Mouse (Mus musculus) retina, postnatal 7 days (tissue): Measurements from ENCODE around the gene Commd1.

Source experiments
- DNase-seq: peaks from one replicate; pipeline ENCODE4 v3.0.0-alpha.2; 2012; ENCODE audit warnings: low read depth, low spot score

Gene Commd1

GRCm38 (mm10) chr11:22949101-22949500 lies 33.1 kb downstream of the Commd1 start:
- DNase-seq = no peak

- DNase-seq = no peak
These were observed 43.2 kb downstream of the Commd1 start for GRCm38 (mm10) chr11:22938983-22939382.

- no peak for DNase-seq
These were observed 44.4 kb downstream of the Commd1 start for GRCm38 (mm10) chr11:22937716-22938316.

- DNase-seq = no peak
These were observed 45.6 kb downstream of the Commd1 start for GRCm38 (mm10) chr11:22936446-22937125.

- no peak for DNase-seq
These were observed 50.0 kb downstream of the Commd1 start for GRCm38 (mm10) chr11:22932167-22932566.

- DNase-seq = no peak
These were observed 50.8 kb downstream of the Commd1 start for GRCm38 (mm10) chr11:22931320-22931905.

GRCm38 (mm10) chr11:22930129-22930528 lies 52.1 kb downstream of the Commd1 start:
- no peak for DNase-seq

GRCm38 (mm10) chr11:22928586-22929169 lies 53.5 kb downstream of the Commd1 start:
- no peak for DNase-seq

- no peak for DNase-seq
These were observed 58.6 kb downstream of the Commd1 start for GRCm38 (mm10) chr11:22923606-22924005.

- DNase-seq = no peak
These were observed 59.6 kb downstream of the Commd1 start for GRCm38 (mm10) chr11:22922546-22922945.

GRCm38 (mm10) chr11:22919336-22919735 lies 62.8 kb downstream of the Commd1 start:
- no peak for DNase-seq

- DNase-seq = no peak
These were observed 64.4 kb downstream of the Commd1 start for GRCm38 (mm10) chr11:22917786-22918185.

- DNase-seq = no peak
These were observed 68.4 kb downstream of the Commd1 start for GRCm38 (mm10) chr11:22913744-22914143.

- DNase-seq = no peak
These were observed 70.4 kb downstream of the Commd1 start for GRCm38 (mm10) chr11:22911831-22912230.

GRCm38 (mm10) chr11:22906453-22906865 lies 75.7 kb downstream of the Commd1 start:
- DNase-seq = no peak

GRCm38 (mm10) chr11:22902923-22903322 lies 79.3 kb downstream of the Commd1 start:
- no peak for DNase-seq

- no peak for DNase-seq
These were observed 82.1 kb downstream of the Commd1 start for GRCm38 (mm10) chr11:22900041-22900440.

- no peak for DNase-seq
These were observed 84.5 kb downstream of the Commd1 start for GRCm38 (mm10) chr11:22897642-22898041.

- DNase-seq = no peak
These were observed 85.1 kb downstream of the Commd1 start for GRCm38 (mm10) chr11:22897127-22897526.

- DNase-seq = no peak
These were observed 89.1 kb downstream of the Commd1 start for GRCm38 (mm10) chr11:22893075-22893474.

GRCm38 (mm10) chr11:22892466-22892865 lies 89.7 kb downstream of the Commd1 start:
- DNase-seq = no peak

- DNase-seq = no peak
These were observed 90.3 kb downstream of the Commd1 start for GRCm38 (mm10) chr11:22891876-22892275.

GRCm38 (mm10) chr11:22891242-22891641 lies 90.9 kb downstream of the Commd1 start:
- DNase-seq = no peak
